Mouse (Mus musculus): Measurements from ENCODE around the gene Mboat1. TPM values are rescaled to one million over a fixed set of nuclear protein-coding genes. Genes with fewer than 3 reads are reported as not detected.

Mboat1 gene
- polyA plus RNA-seq, 2 experiments, result 0.65 to 1.2 TPM

DNA sequence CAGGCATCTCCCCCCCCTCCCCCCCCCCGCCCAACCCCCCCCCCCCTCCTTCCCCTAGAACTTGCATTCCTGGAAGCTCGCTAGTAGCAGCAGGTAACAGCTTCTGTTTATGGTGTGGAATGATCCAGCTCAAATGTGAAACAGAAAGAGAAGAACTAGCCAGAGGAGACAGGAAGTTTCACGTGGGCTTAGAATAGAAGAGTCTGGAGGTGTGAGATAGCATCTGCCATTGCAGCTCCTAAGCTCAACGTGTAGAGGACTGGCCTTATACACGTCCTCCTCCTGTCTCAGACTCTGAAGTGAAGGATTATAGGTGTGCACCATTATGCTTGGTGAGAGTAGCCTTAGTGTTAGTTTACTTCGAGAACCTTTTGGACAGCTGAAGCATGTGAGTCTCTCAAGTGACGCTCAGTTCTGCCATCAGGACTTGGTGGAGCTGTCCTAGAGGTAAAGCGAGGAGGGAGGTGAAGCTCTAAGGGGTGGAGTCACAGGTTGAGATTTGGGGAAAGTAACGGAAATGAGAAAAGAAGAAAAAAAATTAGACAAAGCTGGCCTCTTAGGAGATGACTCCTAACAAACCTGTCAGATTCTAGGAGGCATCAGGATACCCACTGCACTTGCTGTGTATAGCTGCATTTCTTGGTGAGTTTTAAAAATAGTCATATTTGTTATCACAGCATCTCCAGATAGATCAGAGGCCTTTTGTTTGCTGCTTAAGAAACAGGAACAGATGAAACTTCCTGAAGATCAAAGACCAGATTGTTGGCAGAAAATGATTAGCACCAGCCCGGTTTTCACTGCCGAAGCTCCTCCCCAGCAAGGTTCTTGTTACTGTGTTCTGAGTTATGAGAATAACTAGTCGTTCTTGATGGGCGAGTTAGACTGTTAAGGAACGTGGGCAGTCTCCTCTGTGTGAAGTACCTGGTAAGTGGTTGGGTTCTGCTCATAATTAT is 30.1 kb downstream of the Mboat1 start:
- Histone ChIP-seq H3K27me3 (ENCODE audit: control insufficient read depth, insufficient read depth, low read length) (no peaks in the 10 kb centered on the region), H3K27ac (no peak overlapping the region), H3K9me3 (ENCODE audit: control insufficient read depth, low read length) (no peaks in the 10 kb centered on the region), H3K4me2 (ENCODE audit: low read depth) (no peak overlapping the region), H3K36me3 (replicated peaks; ENCODE audit: control insufficient read depth, insufficient read depth, low read depth) (no peaks in the 10 kb centered on the region), H3K4me1 (replicated peaks; ENCODE audit: control insufficient read depth in 2 of 2, insufficient read depth in 2 of 2, low read length in 1 of 2) (no peaks in the 10 kb centered on the region), H3K4me3 (ENCODE audit: insufficient read depth in 1 of 2, low read depth in 2 of 2, low read length in 2 of 2) (no peak overlapping the region), H3K9ac (replicated peaks) (no peak overlapping the region)
- ATAC-seq (ENCODE audit: insufficient read depth) (no peak), DNase-seq (ENCODE audit: low read depth in 3 of 3, low spot score in 3 of 3) (no peak)
- WGBS (ENCODE audit: insufficient replicate concordance), result 34% methylated on average over 13 of the region's 14 CpGs
- TF ChIP-seq CTCF (IDR thresholded peaks at IDR 0.05; ENCODE audit: low read depth), result no peak

DNA sequence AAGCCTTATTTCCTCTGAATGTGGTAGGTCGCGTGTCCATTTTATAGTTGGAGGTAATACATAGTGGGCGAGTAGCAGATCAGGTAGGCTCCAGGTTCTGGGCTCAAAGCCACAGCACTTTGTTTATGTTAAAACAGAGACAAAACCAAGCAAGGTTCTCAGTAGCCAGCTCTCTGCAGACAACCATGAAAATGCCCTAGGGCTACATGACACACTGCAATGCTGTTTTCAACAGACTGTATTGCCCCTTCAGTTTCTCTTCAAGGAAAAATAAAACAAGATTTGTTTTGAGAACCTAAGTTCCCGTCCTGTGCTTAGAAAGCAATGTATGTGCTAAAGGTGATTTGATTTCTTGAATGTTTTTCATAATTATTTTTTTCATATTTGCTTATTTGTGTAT is 31.2 kb downstream of the Mboat1 start:
- no peak overlapping the region for H3K4me3 ChIP-seq (ENCODE audit: insufficient read depth in 1 of 2, low read depth in 2 of 2, low read length in 2 of 2)
- H3K9me3 ChIP-seq (ENCODE audit: control insufficient read depth, low read length), result no peaks in the 10 kb centered on the region
- H3K36me3 ChIP-seq (replicated peaks; ENCODE audit: control insufficient read depth, insufficient read depth, low read depth), result no peaks in the 10 kb centered on the region
- DNase-seq (ENCODE audit: low read depth in 3 of 3, low spot score in 3 of 3) (no peak), ATAC-seq (ENCODE audit: insufficient read depth) (no peak)
- H3K4me2 ChIP-seq (ENCODE audit: low read depth), result no peak overlapping the region
- 72% methylated on average over 4 of the region's 4 CpGs for WGBS (ENCODE audit: insufficient replicate concordance)
- TF ChIP-seq CTCF (IDR thresholded peaks at IDR 0.05; ENCODE audit: low read depth), result no peak
- no peak for TF ChIP-seq EP300 (IDR thresholded peaks at IDR 0.05; ENCODE audit: low read depth)
- H3K9ac ChIP-seq (replicated peaks), result no peak overlapping the region
- H3K27ac ChIP-seq, result no peak overlapping the region
- H3K27me3 ChIP-seq (ENCODE audit: control insufficient read depth, insufficient read depth, low read length), result no peaks in the 10 kb centered on the region
- H3K4me1 ChIP-seq (replicated peaks; ENCODE audit: control insufficient read depth in 2 of 2, insufficient read depth in 2 of 2, low read length in 1 of 2), result no peaks in the 10 kb centered on the region

DNA sequence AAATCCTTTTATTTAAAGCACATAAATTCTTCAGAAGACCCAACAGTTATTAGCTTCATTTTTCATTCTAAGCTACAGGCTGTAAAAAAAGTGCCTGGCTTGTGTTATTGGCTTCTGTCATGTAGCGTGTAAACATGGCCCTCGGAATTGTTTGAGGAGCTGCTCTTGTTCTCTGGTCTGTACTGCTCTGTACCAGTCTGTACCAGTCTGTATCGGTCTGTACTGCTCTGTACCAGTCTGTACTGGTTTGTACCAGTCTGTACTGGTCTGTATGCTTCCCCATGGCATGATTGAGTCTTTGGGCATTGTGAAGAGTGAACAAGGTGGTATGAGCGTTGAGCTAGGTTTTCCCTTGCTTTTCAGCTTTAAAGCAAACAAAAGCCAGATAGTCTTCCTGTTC is 32.5 kb downstream of the Mboat1 start:
- H3K4me1 ChIP-seq (replicated peaks; ENCODE audit: control insufficient read depth in 2 of 2, insufficient read depth in 2 of 2, low read length in 1 of 2), result no peaks in the 10 kb centered on the region
- no peak overlapping the region for H3K4me3 ChIP-seq (ENCODE audit: insufficient read depth in 1 of 2, low read depth in 2 of 2, low read length in 2 of 2)
- no peak overlapping the region for H3K9ac ChIP-seq (replicated peaks)
- WGBS (ENCODE audit: insufficient replicate concordance), result 63% methylated on average over 4 of the region's 4 CpGs
- no peak overlapping the region for H3K4me2 ChIP-seq (ENCODE audit: low read depth)
- TF ChIP-seq EP300 (IDR thresholded peaks at IDR 0.05; ENCODE audit: low read depth), result no peak
- H3K36me3 ChIP-seq (replicated peaks; ENCODE audit: control insufficient read depth, insufficient read depth, low read depth), result no peaks in the 10 kb centered on the region
- no peak overlapping the region for H3K27ac ChIP-seq
- H3K27me3 ChIP-seq (ENCODE audit: control insufficient read depth, insufficient read depth, low read length), result no peaks in the 10 kb centered on the region
- ATAC-seq (ENCODE audit: insufficient read depth) (no peak), DNase-seq (ENCODE audit: low read depth in 3 of 3, low spot score in 3 of 3) (no peak)
- H3K9me3 ChIP-seq (ENCODE audit: control insufficient read depth, low read length), result no peaks in the 10 kb centered on the region

DNA sequence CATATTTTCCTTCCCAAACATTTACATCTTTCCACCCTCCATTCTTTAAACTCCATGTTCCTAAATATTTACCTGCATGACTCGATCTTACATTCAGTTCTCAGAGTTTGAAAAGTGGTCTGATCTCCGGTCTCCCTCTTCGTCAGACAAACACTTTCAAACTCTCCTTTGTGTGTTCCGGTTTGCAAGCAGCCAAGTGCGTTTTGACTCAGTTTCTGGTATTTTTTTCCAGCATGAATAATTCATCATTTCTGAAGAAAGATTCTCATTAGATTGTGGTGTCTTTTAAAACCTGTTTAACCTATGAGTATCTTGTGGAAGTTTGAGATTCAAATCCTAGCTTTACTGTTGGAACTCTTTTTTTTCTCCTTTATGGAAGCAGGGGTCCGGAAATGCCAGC is 33.8 kb downstream of the Mboat1 start:
- Histone ChIP-seq H3K9me3 (ENCODE audit: control insufficient read depth, low read length) (no peaks in the 10 kb centered on the region), H3K9ac (replicated peaks) (no peak overlapping the region), H3K36me3 (replicated peaks; ENCODE audit: control insufficient read depth, insufficient read depth, low read depth) (no peaks in the 10 kb centered on the region), H3K4me1 (replicated peaks; ENCODE audit: control insufficient read depth in 2 of 2, insufficient read depth in 2 of 2, low read length in 1 of 2) (no peaks in the 10 kb centered on the region), H3K27ac (no peak overlapping the region), H3K27me3 (ENCODE audit: control insufficient read depth, insufficient read depth, low read length) (no peaks in the 10 kb centered on the region), H3K4me3 (ENCODE audit: insufficient read depth in 1 of 2, low read depth in 2 of 2, low read length in 2 of 2) (no peak overlapping the region), H3K4me2 (ENCODE audit: low read depth) (no peak overlapping the region)
- DNase-seq (ENCODE audit: low read depth in 3 of 3, low spot score in 3 of 3) (no peak), ATAC-seq (ENCODE audit: insufficient read depth) (no peak)
- WGBS (ENCODE audit: insufficient replicate concordance), result 62% methylated on average over 6 of the region's 6 CpGs
- TF ChIP-seq CTCF (IDR thresholded peaks at IDR 0.05; ENCODE audit: low read depth) (no peak), EP300 (IDR thresholded peaks at IDR 0.05; ENCODE audit: low read depth) (no peak)

DNA sequence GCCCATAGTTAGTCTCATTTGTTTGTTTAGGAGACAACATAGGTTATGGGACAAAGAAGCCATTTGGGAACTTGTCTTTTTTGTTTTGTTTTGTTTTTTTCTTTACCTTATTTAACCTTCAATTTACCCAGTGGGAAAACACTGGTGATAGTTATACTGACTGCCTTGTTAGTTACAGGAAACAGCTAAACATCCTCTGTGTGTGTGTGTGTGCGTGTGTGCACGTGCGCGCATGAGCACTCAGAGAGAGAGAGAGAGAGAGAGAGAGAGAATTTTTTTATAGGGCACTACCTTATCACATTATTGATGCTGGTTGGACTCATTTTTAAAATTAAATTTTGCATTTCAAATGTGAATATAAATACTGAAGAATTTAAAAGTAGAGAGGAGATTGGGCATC is 38.3 kb downstream of the Mboat1 start:
- no peak overlapping the region for H3K4me2 ChIP-seq (ENCODE audit: low read depth)
- no peak for TF ChIP-seq CTCF (IDR thresholded peaks at IDR 0.05; ENCODE audit: low read depth)
- TF ChIP-seq EP300 (IDR thresholded peaks at IDR 0.05; ENCODE audit: low read depth), result no peak
- H3K36me3 ChIP-seq (replicated peaks; ENCODE audit: control insufficient read depth, insufficient read depth, low read depth), result no peaks in the 10 kb centered on the region
- H3K9ac ChIP-seq (replicated peaks), result no peak overlapping the region
- no peaks in the 10 kb centered on the region for H3K9me3 ChIP-seq (ENCODE audit: control insufficient read depth, low read length)
- H3K27me3 ChIP-seq (ENCODE audit: control insufficient read depth, insufficient read depth, low read length), result no peaks in the 10 kb centered on the region
- 73% methylated on average over 4 of the region's 4 CpGs for WGBS (ENCODE audit: insufficient replicate concordance)
- ATAC-seq (ENCODE audit: insufficient read depth) (no peak), DNase-seq (ENCODE audit: low read depth in 3 of 3, low spot score in 3 of 3) (no peak)
- no peaks in the 10 kb centered on the region for H3K4me1 ChIP-seq (replicated peaks; ENCODE audit: control insufficient read depth in 2 of 2, insufficient read depth in 2 of 2, low read length in 1 of 2)
- no peak overlapping the region for H3K4me3 ChIP-seq (ENCODE audit: insufficient read depth in 1 of 2, low read depth in 2 of 2, low read length in 2 of 2)
- H3K27ac ChIP-seq, result no peak overlapping the region
